13 mouse cellular contexts compared by ENCODE assay signal in the genomic region with DNA sequence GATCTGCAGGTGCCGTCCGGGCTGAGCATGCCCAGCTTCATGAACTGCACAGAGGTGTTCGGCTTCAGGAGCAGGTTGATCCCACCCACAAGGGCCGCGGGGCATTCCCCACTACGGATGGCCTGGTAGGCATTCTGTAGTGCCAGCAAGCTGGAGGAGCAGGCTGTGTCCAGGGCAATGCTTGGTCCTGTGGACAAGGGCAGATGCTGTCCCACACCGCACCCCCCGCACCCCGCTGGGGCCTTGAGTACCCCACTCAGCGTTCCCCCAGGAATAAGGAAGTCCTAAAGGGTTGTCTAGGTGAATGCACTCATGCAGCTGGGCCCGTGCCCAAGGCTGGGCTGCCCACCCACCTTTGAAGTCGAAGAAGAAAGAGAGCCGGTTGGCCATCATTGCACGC. TPM values are rescaled to one million over a fixed set of nuclear protein-coding genes. Genes with fewer than 3 reads are reported as not detected.
DNase-seq lines count a peak whose midpoint lies in the region; ATAC-seq and TF ChIP-seq lines count a peak whose summit lies in the region.
"Had no signal": no experiment of that assay in that cellular context is flagged by ENCODE, and none has a peak within 500 bp of the region (broad histone marks: within the 10 kb centered on the region; RNA-seq: fewer than 3 reads in every experiment).

No protein-coding gene starts in this region.

- DNase-seq in heart, postnatal 0 days (ENCODE audit: low spot score), result no peak
- DNase-seq in heart, postnatal 14 days, result no peak
- peak; percentile 8 for DNase-seq in ZHBTc4 (ENCODE audit: low read depth, low spot score)
- no peak for DNase-seq in liver, postnatal 0 days
- no peak for DNase-seq in kidney, postnatal 10 days
- DNase-seq in gastrocnemius, postnatal 36 days, result no peak
- DNase-seq: adrenal gland, postnatal 14 days; kidney, adult 11 months; liver, embryonic 13.5 days; thymus, postnatal 4 days had no signal

- peaks cover 50% of the 10 kb centered on the region for H3K36me3 ChIP-seq in heart, postnatal 0 days (replicated peaks; ENCODE audit: control insufficient read depth, insufficient read depth, low read length)
- peaks cover 68% of the 10 kb centered on the region for H3K36me3 ChIP-seq in embryonic facial prominence, embryonic 12.5 days
- peaks cover 53% of the 10 kb centered on the region for H3K36me3 ChIP-seq in liver, postnatal 0 days (replicated peaks; ENCODE audit: insufficient read depth, low read length)

- no peak for TF ChIP-seq CTCF in heart, postnatal 0 days (IDR thresholded peaks at IDR 0.05; ENCODE audit: low read depth)
- no peak for TF ChIP-seq CTCF in liver, postnatal 0 days (IDR thresholded peaks at IDR 0.05; ENCODE audit: low read depth)

- no peak for TF ChIP-seq EP300 in heart, postnatal 0 days (IDR thresholded peaks at IDR 0.05; ENCODE audit: low read depth)
- TF ChIP-seq EP300 in liver, postnatal 0 days (IDR thresholded peaks at IDR 0.05; ENCODE audit: low read depth), result no peak

- H3K4me3 ChIP-seq in heart, postnatal 0 days (ENCODE audit: low read depth, low read length), result no peak overlapping the region
- no peak overlapping the region for H3K4me3 ChIP-seq in embryonic facial prominence, embryonic 12.5 days
- no peak overlapping the region for H3K4me3 ChIP-seq in liver, postnatal 0 days (ENCODE audit: low read depth, low read length)
- H3K4me3 ChIP-seq: erythroblast, embryonic 14.5 days; liver, embryonic 13.5 days had no signal

- H3K9ac ChIP-seq in heart, postnatal 0 days (replicated peaks; ENCODE audit: low read depth, low read length), result no peak overlapping the region
- H3K9ac ChIP-seq in embryonic facial prominence, embryonic 12.5 days, result peak overlapping the region; percentile 9; the same call in 1 of the 2 replicates
- H3K9ac ChIP-seq in liver, postnatal 0 days (replicated peaks), result no peak overlapping the region; the same call in 1 of the 2 replicates

- ATAC-seq in heart, postnatal 0 days (ENCODE audit: insufficient read depth, low read depth), result no peak
- ATAC-seq in embryonic facial prominence, embryonic 12.5 days (ENCODE audit: insufficient number of reproducible peaks, insufficient read depth, low FRiP score, low TSS enrichment), result no peak
- ATAC-seq in liver, postnatal 0 days, result no peak
- ATAC-seq in granulocyte monocyte progenitor cell, adult 5-6 weeks (replicated peaks; ENCODE audit: poor library complexity, severe bottlenecking), result no peak

- H3K27ac ChIP-seq in heart, postnatal 0 days (ENCODE audit: low read depth), result peak overlapping the region; percentile 71
- no peak overlapping the region for H3K27ac ChIP-seq in embryonic facial prominence, embryonic 12.5 days
- H3K27ac ChIP-seq in liver, postnatal 0 days (ENCODE audit: low read depth), result no peak overlapping the region
- H3K27ac ChIP-seq: liver, embryonic 13.5 days had no signal

- H3K9me3 ChIP-seq in heart, postnatal 0 days (replicated peaks; ENCODE audit: control insufficient read depth, low read length), result no peaks in the 10 kb centered on the region
- H3K9me3 ChIP-seq in embryonic facial prominence, embryonic 12.5 days, result no peaks in the 10 kb centered on the region
- no peaks in the 10 kb centered on the region for H3K9me3 ChIP-seq in liver, postnatal 0 days (ENCODE audit: low read length)
- H3K9me3 ChIP-seq: liver, embryonic 13.5 days had no signal

- intact Hi-C loops in heart, postnatal 14 days (cut with DNase I), result loop anchor here (5.0 kb wide), 1 partner anchor 82 kb away; no protein-coding TSS in a partner anchor
- intact Hi-C loops in gastrocnemius, postnatal 36 days (cut with DNase I), result no loop called here

- no peak overlapping the region for H3K4me2 ChIP-seq in heart, postnatal 0 days (ENCODE audit: low read depth, low read length)
- no peak overlapping the region for H3K4me2 ChIP-seq in embryonic facial prominence, embryonic 12.5 days (replicated peaks)
- 0 out of 2 replicates have a peak overlapping the region, but pooled peaks have one; percentile 86 for H3K4me2 ChIP-seq in liver, postnatal 0 days (ENCODE audit: low read depth, low read length)

- peaks cover 35% of the 10 kb centered on the region for H3K4me1 ChIP-seq in heart, postnatal 0 days (ENCODE audit: control insufficient read depth, insufficient read depth)
- peaks cover 29% of the 10 kb centered on the region for H3K4me1 ChIP-seq in embryonic facial prominence, embryonic 12.5 days
- peaks cover 20% of the 10 kb centered on the region for H3K4me1 ChIP-seq in liver, postnatal 0 days (ENCODE audit: insufficient read depth)

- WGBS in heart, postnatal 0 days, result 94% methylated on average over 14 of the region's 14 CpGs
- WGBS in embryonic facial prominence, embryonic 12.5 days, result 94% methylated on average over 14 of the region's 14 CpGs
- WGBS in liver, postnatal 0 days (ENCODE audit: insufficient replicate concordance), result 88% methylated on average over 14 of the region's 14 CpGs

- H3K27me3 ChIP-seq in heart, postnatal 0 days (ENCODE audit: control insufficient read depth, insufficient read depth, low read length), result no peaks in the 10 kb centered on the region
- no peaks in the 10 kb centered on the region for H3K27me3 ChIP-seq in embryonic facial prominence, embryonic 12.5 days
- H3K27me3 ChIP-seq in liver, postnatal 0 days (ENCODE audit: insufficient read depth, low read length), result no peaks in the 10 kb centered on the region
- H3K27me3 ChIP-seq: liver, embryonic 13.5 days had no signal

RNA-seq across cellular contexts. Expression of a gene that starts 3.8 kb away (rescaled TPM):
- total RNA-seq in heart, postnatal 0 days (2014; rRNA removed; ENCODE audit: low replicate concordance), result 79.2 and 90.4 TPM in 2 replicates
- 10.8 and 14.1 TPM in 2 replicates for polyA plus RNA-seq in heart, postnatal 0 days (2015; fragmentation: Nextera tagmentation; extraction: Ambion mirVana)
- 10 to 100 TPM; 23.0 to 23.2 TPM for total RNA-seq in heart, postnatal 14 days (2021)
- 74.2 and 77.0 TPM in 2 replicates for polyA plus RNA-seq in embryonic facial prominence, embryonic 12.5 days (2016; fragmentation: Nextera tagmentation; extraction: Ambion mirVana)
- 3.8 and 3.9 TPM in 2 replicates for polyA plus RNA-seq in liver, postnatal 0 days (2015; fragmentation: Nextera tagmentation; extraction: Ambion mirVana)
- 79.3 and 146 TPM in 2 replicates for total RNA-seq in granulocyte monocyte progenitor cell, adult 5-6 weeks (2014; fragmentation: Nextera tagmentation)
- total RNA-seq in granulocyte monocyte progenitor cell, adult 5-6 weeks (2017), result 45.2 and 59.7 TPM in 2 replicates
- 10 to 100 TPM; 12.5 to 20.0 TPM for total RNA-seq in gastrocnemius, postnatal 36 days (2021)

RNA-seq across cellular contexts. Expression of a gene that starts 24.3 kb away (rescaled TPM):
- total RNA-seq in heart, postnatal 0 days (2014; rRNA removed; ENCODE audit: low replicate concordance), result 42.2 and 47.1 TPM in 2 replicates
- polyA plus RNA-seq in heart, postnatal 0 days (2015; fragmentation: Nextera tagmentation; extraction: Ambion mirVana), result 35.6 and 40.2 TPM in 2 replicates
- 10 to 100 TPM; 31.2 to 34.1 TPM for total RNA-seq in heart, postnatal 14 days (2021)
- 66.1 and 70.5 TPM in 2 replicates for polyA plus RNA-seq in embryonic facial prominence, embryonic 12.5 days (2016; fragmentation: Nextera tagmentation; extraction: Ambion mirVana)
- polyA plus RNA-seq in liver, postnatal 0 days (2015; fragmentation: Nextera tagmentation; extraction: Ambion mirVana), result 43.8 and 46.8 TPM in 2 replicates
- 48.2 and 60.7 TPM in 2 replicates for total RNA-seq in granulocyte monocyte progenitor cell, adult 5-6 weeks (2014; fragmentation: Nextera tagmentation)
- total RNA-seq in granulocyte monocyte progenitor cell, adult 5-6 weeks (2017), result 63.0 and 74.8 TPM in 2 replicates
- total RNA-seq in gastrocnemius, postnatal 36 days (2021), result 10 to 100 TPM; 31.3 to 32.9 TPM

RNA-seq across cellular contexts. Expression of a gene that starts 36.5 kb away (rescaled TPM):
- 120 and 125 TPM in 2 replicates for total RNA-seq in heart, postnatal 0 days (2014; rRNA removed; ENCODE audit: low replicate concordance)
- polyA plus RNA-seq in heart, postnatal 0 days (2015; fragmentation: Nextera tagmentation; extraction: Ambion mirVana), result 94.2 and 94.4 TPM in 2 replicates
- 10 to 100 TPM; 56.9 to 57.5 TPM for total RNA-seq in heart, postnatal 14 days (2021)
- polyA plus RNA-seq in embryonic facial prominence, embryonic 12.5 days (2016; fragmentation: Nextera tagmentation; extraction: Ambion mirVana), result 243 and 245 TPM in 2 replicates
- 50.8 and 51.9 TPM in 2 replicates for polyA plus RNA-seq in liver, postnatal 0 days (2015; fragmentation: Nextera tagmentation; extraction: Ambion mirVana)
- 82.5 and 83.6 TPM in 2 replicates for total RNA-seq in granulocyte monocyte progenitor cell, adult 5-6 weeks (2014; fragmentation: Nextera tagmentation)
- total RNA-seq in granulocyte monocyte progenitor cell, adult 5-6 weeks (2017), result 91.8 and 116 TPM in 2 replicates
- total RNA-seq in gastrocnemius, postnatal 36 days (2021), result 10 to 100 TPM; 52.6 to 52.7 TPM

RNA-seq across cellular contexts. Expression of a gene that starts 36.5 kb away (rescaled TPM):
- total RNA-seq in heart, postnatal 0 days (2014; rRNA removed; ENCODE audit: low replicate concordance), result 14.5 and 26.4 TPM in 2 replicates
- polyA plus RNA-seq in heart, postnatal 0 days (2015; fragmentation: Nextera tagmentation; extraction: Ambion mirVana), result 15.3 and 17.0 TPM in 2 replicates
- total RNA-seq in heart, postnatal 14 days (2021), result 10 to 100 TPM; 11.8 to 12.0 TPM
- 47.0 and 47.2 TPM in 2 replicates for polyA plus RNA-seq in embryonic facial prominence, embryonic 12.5 days (2016; fragmentation: Nextera tagmentation; extraction: Ambion mirVana)
- 6.2 and 6.3 TPM in 2 replicates for polyA plus RNA-seq in liver, postnatal 0 days (2015; fragmentation: Nextera tagmentation; extraction: Ambion mirVana)
- 23.8 TPM in 2 replicates for total RNA-seq in granulocyte monocyte progenitor cell, adult 5-6 weeks (2014; fragmentation: Nextera tagmentation)
- 3.1 and 4.7 TPM in 2 replicates for total RNA-seq in granulocyte monocyte progenitor cell, adult 5-6 weeks (2017)
- 1 to 10 TPM; 9.9 to 10.0 TPM for total RNA-seq in gastrocnemius, postnatal 36 days (2021)

RNA-seq across cellular contexts. Expression of a gene that starts 58.0 kb away (rescaled TPM):
- total RNA-seq in heart, postnatal 0 days (2014; rRNA removed; ENCODE audit: low replicate concordance), result 0.23 and 0.76 TPM in 2 replicates
- 1.2 and 1.3 TPM in 2 replicates for polyA plus RNA-seq in heart, postnatal 0 days (2015; fragmentation: Nextera tagmentation; extraction: Ambion mirVana)
- total RNA-seq in heart, postnatal 14 days (2021), result 10 to 100 TPM; 23.8 to 68.1 TPM
- 4.2 and 5.8 TPM in 2 replicates for polyA plus RNA-seq in embryonic facial prominence, embryonic 12.5 days (2016; fragmentation: Nextera tagmentation; extraction: Ambion mirVana)
- 1.6 and 2.3 TPM in 2 replicates for polyA plus RNA-seq in liver, postnatal 0 days (2015; fragmentation: Nextera tagmentation; extraction: Ambion mirVana)
- 12.8 and 179 TPM in 2 replicates for total RNA-seq in granulocyte monocyte progenitor cell, adult 5-6 weeks (2014; fragmentation: Nextera tagmentation)
- 16.3 and 157 TPM in 2 replicates for total RNA-seq in granulocyte monocyte progenitor cell, adult 5-6 weeks (2017)
- 10 to 100 TPM; 29.5 to 31.9 TPM for total RNA-seq in gastrocnemius, postnatal 36 days (2021)
